Mouse (Mus musculus) CD8-positive naive resting alpha-beta T cell, adult 57 days (primary cell): ENCODE results near the gene Cfap57. TPM values are rescaled to one million over a fixed set of nuclear protein-coding genes. Genes with fewer than 3 reads are reported as not detected.

ENCODE experiments used
- total RNA-seq: library from RNA; stranded (reverse); gene quantifications from one replicate; pipeline ENCODE4 v1.2.4, GENCODE M21; 2023

Gene Cfap57
- not detected for total RNA-seq

DNA sequence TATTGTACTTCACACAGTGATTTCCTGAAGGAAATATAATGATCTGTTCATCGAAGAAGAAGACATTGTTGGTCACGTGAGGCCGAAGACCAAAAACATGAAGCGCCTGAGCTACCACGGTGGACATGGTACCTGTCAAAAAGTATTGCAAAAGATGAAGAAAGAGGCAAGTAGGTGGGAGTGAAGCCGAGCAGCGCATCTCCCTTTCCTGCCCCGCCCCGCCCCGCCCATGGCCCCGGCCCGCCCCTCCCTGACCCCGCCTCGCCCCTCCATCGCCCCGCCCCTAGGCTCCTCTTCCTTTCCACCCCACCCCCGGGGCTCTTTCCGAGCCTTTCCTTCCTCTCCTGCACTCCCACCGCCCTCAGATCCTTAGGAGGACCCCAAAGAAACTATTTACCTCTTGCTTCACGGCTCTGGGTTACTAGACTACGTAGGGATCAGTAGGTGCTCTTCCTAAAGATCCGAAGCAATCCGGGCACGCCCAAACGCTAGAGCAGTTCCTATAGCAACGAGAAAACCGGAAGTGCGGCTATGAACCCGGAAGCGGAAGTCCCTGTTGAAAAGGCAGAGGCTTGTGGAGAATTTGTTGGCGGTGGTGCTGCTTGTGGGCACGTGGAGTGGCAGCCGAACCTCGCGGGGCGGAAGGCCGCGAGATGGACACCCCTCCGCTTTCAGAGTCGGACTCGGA is at the start of gene Cfap57, which contains the start of gene Ebna1bp2:
Cfap57 (minus strand) TSS at position 499 of the 688 bp plus-strand sequence.
Ebna1bp2 (plus strand) TSS at position 521 of the 688 bp plus-strand sequence.

DNA sequence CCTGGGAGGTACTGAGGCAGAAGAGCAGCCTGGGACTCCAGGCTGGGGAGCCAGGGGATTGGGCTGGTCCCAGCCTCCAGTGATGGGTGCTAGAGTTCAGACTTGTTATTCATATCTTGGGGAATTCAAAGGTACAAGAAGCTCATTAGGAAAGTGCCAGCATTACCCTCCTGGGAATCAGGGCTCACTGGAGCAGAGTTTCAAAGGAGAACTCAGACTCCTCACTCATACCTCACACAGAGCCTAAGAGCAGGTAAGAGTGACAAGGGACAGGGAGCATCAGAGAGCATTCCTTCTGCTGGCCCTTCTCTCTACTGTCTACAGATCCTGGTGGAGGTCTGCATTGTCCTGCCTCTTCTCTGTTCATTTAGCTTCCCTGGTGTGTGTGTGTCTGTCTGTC is 38.1 kb upstream of the Cfap57 start, which contains the start of gene Olfr62:
Olfr62 (plus strand) TSS at position 301 of the 400 bp plus-strand sequence.

DNA sequence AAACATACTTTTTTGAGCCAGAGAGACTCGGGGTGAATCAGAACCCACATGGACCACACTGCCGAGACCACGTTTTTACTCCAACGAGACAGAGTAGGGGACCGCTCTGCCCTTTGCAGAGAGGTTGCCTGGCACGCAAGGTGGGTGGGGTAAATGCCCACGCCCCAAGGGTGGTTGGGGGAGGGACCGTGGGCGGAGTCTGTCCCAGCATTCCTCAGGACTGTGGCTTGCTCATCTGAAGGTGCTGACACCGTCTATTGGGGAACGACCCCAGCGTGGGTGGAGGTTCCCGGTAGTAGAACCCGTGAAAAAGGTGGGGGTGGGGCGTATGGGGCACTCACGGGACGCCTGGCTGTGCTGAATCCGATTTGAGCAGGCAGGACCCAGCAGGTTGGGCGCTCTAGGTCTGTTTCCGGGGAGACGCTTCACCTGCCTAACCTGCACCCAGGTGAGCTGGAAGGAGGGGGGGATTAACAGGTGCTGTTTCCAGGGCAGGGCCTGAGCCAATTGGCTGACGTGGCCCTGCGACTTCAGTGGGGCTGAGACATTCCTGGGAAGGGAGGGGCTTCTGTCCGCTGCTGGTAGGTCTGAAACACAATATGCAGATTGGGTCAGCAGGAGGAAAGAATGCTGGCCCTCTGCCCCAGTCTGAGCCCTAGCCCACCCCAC is 76.9 kb downstream of the Cfap57 start, which contains the start of gene Tmem125:
Tmem125 (minus strand) TSS at position 453 of the 669 bp plus-strand sequence.

DNA sequence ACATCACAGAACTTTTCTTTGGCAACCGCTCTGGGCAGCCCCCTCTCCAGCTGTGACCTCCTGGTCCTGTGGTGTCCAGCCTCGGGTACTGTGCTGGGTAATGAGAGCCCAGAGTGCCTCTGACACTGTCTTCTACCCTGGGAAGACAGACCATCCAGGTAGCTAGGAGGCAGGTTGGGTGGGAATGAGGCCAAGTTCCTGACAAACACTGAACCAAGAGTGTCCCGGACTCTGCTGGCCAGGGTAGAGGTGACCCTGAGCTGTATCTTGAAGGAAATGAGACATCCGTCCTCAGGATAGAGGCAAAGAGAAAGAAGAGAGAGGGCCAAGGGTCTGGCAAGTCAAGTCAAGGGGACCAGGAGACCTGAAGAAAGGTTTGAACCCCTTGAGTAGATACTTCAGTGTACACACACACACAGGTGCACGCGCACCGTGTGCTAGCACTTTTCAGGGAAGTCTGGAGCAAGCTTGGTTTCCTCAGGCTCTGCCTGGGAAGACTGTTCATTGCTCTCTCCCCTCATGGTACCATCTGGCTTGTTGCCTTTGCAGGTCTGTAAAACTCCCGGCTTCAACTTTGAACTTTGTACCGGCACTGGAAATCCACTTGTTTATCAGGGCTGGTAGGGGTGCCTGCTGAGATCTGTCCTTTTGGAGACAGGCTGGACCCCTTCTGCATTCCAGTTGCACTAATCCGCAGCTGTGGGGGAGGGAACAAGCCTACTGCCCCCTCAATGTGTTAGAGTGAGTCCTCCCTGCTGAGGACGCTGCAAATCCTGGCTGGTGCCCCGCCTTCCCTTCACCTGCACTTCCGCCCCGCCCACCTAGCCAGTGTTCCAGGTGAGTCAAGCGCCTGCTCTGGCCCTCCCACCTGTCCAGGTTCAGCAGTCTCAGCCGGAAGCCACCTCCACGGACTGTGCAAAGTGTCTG is 93.9 kb downstream of the Cfap57 start, which contains the start of gene 2610528J11Rik:
2610528J11Rik (plus strand) TSS at position 592 of the 927 bp plus-strand sequence.

Other genes starting within 250 kb of the Cfap57 start
- 74.1 TPM for gene Szt2, start 211.5 kb downstream of the Cfap57 start, total RNA-seq
- gene Med8, start 211.4 kb downstream of the Cfap57 start, total RNA-seq: 59.5 TPM
- gene Elovl1, start 192.7 kb downstream of the Cfap57 start, total RNA-seq: 39.3 TPM
- 4.2 TPM for gene Cdc20, start 183.4 kb downstream of the Cfap57 start, total RNA-seq
- not detected for gene Mpl, start 163.3 kb downstream of the Cfap57 start, total RNA-seq
- 0.18 TPM for gene Tie1, start 130.7 kb downstream of the Cfap57 start, total RNA-seq
- gene 2610528J11Rik, start 93.8 kb downstream of the Cfap57 start, total RNA-seq: not detected
- not detected for gene Tmem125, start 76.7 kb downstream of the Cfap57 start, total RNA-seq
- 69.7 TPM for gene Ebna1bp2, start within 50 bp of the Cfap57 start, total RNA-seq
- not detected for gene Olfr62, start 38.2 kb upstream of the Cfap57 start, total RNA-seq
- gene Olfr1342, start 72.0 kb upstream of the Cfap57 start, total RNA-seq: not detected
- not detected for gene Olfr1341, start 82.7 kb upstream of the Cfap57 start, total RNA-seq
- gene Olfr1340, start 99.4 kb upstream of the Cfap57 start, total RNA-seq: not detected
- not detected for gene Olfr1339, start 111.4 kb upstream of the Cfap57 start, total RNA-seq
- gene Olfr1338, start 138.0 kb upstream of the Cfap57 start, total RNA-seq: not detected
- not detected for gene Olfr1337, start 161.8 kb upstream of the Cfap57 start, total RNA-seq
- gene Olfr1335, start 189.2 kb upstream of the Cfap57 start, total RNA-seq: not detected
- gene Olfr1333, start 215.5 kb upstream of the Cfap57 start, total RNA-seq: not detected
- not detected for gene Olfr1331, start 243.9 kb upstream of the Cfap57 start, total RNA-seq